Mouse (Mus musculus): ENCODE data around the gene Itgav. TPM values are rescaled to one million over a fixed set of nuclear protein-coding genes. Genes with fewer than 3 reads are reported as not detected.

The Itgav gene
- polyA plus RNA-seq, 2 experiments, result 4.1 to 11.2 TPM

DNA sequence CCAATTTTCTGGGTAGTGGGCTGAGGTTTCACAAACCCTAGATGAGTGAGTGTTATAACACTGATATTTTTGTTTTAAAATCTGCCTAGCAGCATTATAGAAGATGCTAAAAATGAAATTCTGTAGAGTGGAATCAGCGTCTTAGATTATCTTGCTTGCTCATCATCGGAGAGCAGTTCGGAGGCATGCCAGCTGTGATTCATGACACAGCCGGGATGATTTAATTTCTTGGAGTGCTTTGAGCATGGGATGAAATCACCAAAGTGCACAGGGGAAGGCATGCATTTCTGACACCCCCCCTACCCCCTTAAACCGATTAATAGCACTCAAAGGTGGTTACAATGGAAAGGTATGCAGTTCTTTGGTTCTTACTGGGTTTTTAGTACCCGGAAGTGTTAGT is 89.8 kb downstream of the Itgav start:
- Histone ChIP-seq H3K4me1 (replicated peaks; ENCODE audit: control insufficient read depth in 2 of 2, insufficient read depth in 2 of 2, low read length in 1 of 2) (no peaks in the 10 kb centered on the region), H3K4me2 (ENCODE audit: low read depth) (no peak overlapping the region), H3K9me3 (ENCODE audit: control insufficient read depth, low read length) (no peaks in the 10 kb centered on the region), H3K27me3 (ENCODE audit: control insufficient read depth, insufficient read depth, low read length) (peaks cover 34% of the 10 kb centered on the region), H3K36me3 (replicated peaks; ENCODE audit: control insufficient read depth, insufficient read depth, low read depth) (no peaks in the 10 kb centered on the region), H3K27ac (no peak overlapping the region), H3K9ac (replicated peaks) (no peak overlapping the region), H3K4me3 (ENCODE audit: insufficient read depth in 1 of 2, low read depth in 2 of 2, low read length in 2 of 2) (no peak overlapping the region)
- 58% methylated on average over 6 of the region's 6 CpGs for WGBS (ENCODE audit: insufficient replicate concordance)
- no peak for ATAC-seq (ENCODE audit: insufficient read depth)
- DNase-seq (ENCODE audit: low read depth in 3 of 3, low spot score in 3 of 3), result no peak
- TF ChIP-seq CTCF (IDR thresholded peaks at IDR 0.05; ENCODE audit: low read depth) (no peak), EP300 (IDR thresholded peaks at IDR 0.05; ENCODE audit: low read depth) (no peak)

DNA sequence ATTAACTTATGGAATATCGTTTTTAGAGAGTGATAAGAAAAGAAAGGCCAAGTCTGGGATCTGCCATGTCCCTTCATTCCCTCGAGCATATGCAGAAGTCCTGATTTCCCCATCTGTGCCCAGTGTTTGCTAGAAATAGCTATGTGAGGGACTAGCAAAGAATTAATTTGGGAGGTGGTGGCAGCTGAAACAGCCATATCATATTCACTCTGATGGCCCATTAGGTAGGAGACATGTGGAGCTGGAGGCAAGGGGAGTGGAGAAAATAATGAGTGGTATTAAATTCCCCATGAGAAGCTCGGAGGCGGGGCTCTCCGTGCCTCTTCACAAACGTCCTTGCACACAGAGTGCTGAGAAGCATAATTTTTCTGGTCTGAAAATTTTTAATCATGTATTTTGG is 92.0 kb downstream of the Itgav start:
- Histone ChIP-seq H3K9ac (replicated peaks) (no peak overlapping the region), H3K4me1 (replicated peaks; ENCODE audit: control insufficient read depth in 2 of 2, insufficient read depth in 2 of 2, low read length in 1 of 2) (no peaks in the 10 kb centered on the region), H3K36me3 (replicated peaks; ENCODE audit: control insufficient read depth, insufficient read depth, low read depth) (no peaks in the 10 kb centered on the region), H3K4me3 (ENCODE audit: insufficient read depth in 1 of 2, low read depth in 2 of 2, low read length in 2 of 2) (no peak overlapping the region), H3K27ac (no peak overlapping the region), H3K27me3 (ENCODE audit: control insufficient read depth, insufficient read depth, low read length) (peaks cover 34% of the 10 kb centered on the region), H3K9me3 (ENCODE audit: control insufficient read depth, low read length) (no peaks in the 10 kb centered on the region), H3K4me2 (ENCODE audit: low read depth) (no peak overlapping the region)
- no peak for ATAC-seq (ENCODE audit: insufficient read depth)
- no peak for DNase-seq (ENCODE audit: low read depth in 3 of 3, low spot score in 3 of 3)
- TF ChIP-seq CTCF (IDR thresholded peaks at IDR 0.05; ENCODE audit: low read depth) (no peak), EP300 (IDR thresholded peaks at IDR 0.05; ENCODE audit: low read depth) (no peak)
- WGBS (ENCODE audit: insufficient replicate concordance), result 60% methylated on average over 6 of the region's 6 CpGs

DNA sequence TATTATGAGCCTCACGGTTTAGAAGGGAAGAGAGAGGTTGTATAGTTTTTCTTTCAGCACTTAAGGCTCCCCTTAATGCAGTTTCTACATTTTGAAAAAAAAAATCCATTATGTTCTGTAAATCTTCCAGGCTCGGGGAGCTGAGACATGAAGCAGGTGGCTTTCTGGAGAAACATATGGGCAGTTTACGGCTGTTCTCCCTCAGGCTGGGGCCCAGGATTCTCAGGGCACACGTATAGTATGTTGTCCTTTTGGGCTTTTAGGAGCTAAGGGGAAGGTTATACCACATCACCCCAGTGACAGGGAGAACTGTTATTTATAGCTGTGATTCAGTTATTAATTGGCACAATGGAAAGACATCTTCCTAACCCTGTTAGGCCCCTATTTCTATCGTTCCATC is 101.0 kb downstream of the Itgav start:
- Histone ChIP-seq H3K27me3 (ENCODE audit: control insufficient read depth, insufficient read depth, low read length) (no peaks in the 10 kb centered on the region), H3K4me2 (ENCODE audit: low read depth) (no peak overlapping the region), H3K27ac (no peak overlapping the region), H3K4me3 (ENCODE audit: insufficient read depth in 1 of 2, low read depth in 2 of 2, low read length in 2 of 2) (no peak overlapping the region), H3K9me3 (ENCODE audit: control insufficient read depth, low read length) (no peaks in the 10 kb centered on the region), H3K4me1 (replicated peaks; ENCODE audit: control insufficient read depth in 2 of 2, insufficient read depth in 2 of 2, low read length in 1 of 2) (no peaks in the 10 kb centered on the region), H3K36me3 (replicated peaks; ENCODE audit: control insufficient read depth, insufficient read depth, low read depth) (no peaks in the 10 kb centered on the region), H3K9ac (replicated peaks) (no peak overlapping the region)
- 45% methylated on average over 5 of the region's 5 CpGs for WGBS (ENCODE audit: insufficient replicate concordance)
- DNase-seq (ENCODE audit: low read depth in 3 of 3, low spot score in 3 of 3), result no peak
- ATAC-seq (ENCODE audit: insufficient read depth), result no peak
- TF ChIP-seq EP300 (IDR thresholded peaks at IDR 0.05; ENCODE audit: low read depth) (no peak), CTCF (IDR thresholded peaks at IDR 0.05; ENCODE audit: low read depth) (no peak)

DNA sequence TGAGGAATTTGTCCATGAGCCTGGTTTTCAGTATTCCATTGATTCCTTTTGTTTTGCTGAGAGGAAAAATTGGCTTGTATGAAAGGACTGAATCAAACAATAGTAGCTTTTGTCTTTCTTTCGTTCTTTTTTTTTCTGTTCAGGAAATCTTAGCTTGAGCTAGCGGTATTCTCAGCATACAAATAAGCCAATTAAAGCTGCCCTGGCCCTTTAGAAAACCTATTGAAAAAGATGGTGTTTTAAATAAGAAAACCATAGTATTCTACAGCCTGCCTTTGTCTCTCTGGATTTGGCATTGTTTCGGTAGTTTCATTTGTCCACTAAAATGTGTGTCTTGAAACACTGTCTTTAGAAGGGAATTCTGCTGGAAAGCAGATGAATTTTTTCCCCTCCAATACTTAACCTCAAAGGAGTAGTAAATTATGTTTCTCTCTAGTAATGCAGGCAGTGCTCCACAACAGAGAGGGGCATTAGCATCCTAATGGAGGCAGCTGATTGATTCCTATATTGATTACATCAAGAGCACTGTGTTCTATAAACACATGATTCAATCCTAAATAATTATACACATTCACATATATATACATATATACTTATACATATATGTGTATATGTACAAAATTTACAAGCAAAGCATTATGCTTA is 104.8 kb downstream of the Itgav start:
- ATAC-seq (ENCODE audit: insufficient read depth), result no peak
- no peaks in the 10 kb centered on the region for H3K9me3 ChIP-seq (ENCODE audit: control insufficient read depth, low read length)

DNA sequence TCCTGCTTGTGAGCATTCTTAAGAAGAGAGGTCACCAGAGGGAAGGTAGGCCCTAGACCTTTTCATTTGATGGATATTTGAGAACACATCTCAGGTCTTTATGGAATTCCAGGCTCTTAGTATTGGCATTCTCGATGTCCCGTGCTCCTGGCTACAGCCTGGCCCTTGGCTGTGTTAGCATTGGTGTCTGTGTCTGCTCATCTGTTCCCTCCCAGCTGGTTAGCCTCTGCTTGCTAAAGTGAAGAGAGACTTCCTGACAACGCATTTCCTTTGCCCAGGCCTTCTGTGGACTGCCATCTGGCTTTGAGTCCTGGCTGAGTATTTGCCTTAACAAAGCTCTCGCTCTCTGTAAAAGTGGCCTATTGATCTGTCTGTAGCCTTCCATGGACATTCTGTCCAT is 108.7 kb downstream of the Itgav start:
- Histone ChIP-seq H3K9ac (replicated peaks) (no peak overlapping the region), H3K4me2 (ENCODE audit: low read depth) (no peak overlapping the region), H3K27me3 (ENCODE audit: control insufficient read depth, insufficient read depth, low read length) (no peaks in the 10 kb centered on the region), H3K4me1 (replicated peaks; ENCODE audit: control insufficient read depth in 2 of 2, insufficient read depth in 2 of 2, low read length in 1 of 2) (no peaks in the 10 kb centered on the region), H3K27ac (no peak overlapping the region), H3K4me3 (ENCODE audit: insufficient read depth in 1 of 2, low read depth in 2 of 2, low read length in 2 of 2) (no peak overlapping the region), H3K36me3 (replicated peaks; ENCODE audit: control insufficient read depth, insufficient read depth, low read depth) (no peaks in the 10 kb centered on the region), H3K9me3 (ENCODE audit: control insufficient read depth, low read length) (no peaks in the 10 kb centered on the region)
- ATAC-seq (ENCODE audit: insufficient read depth) (no peak), DNase-seq (ENCODE audit: low read depth in 3 of 3, low spot score in 3 of 3) (no peak)
- WGBS (ENCODE audit: insufficient replicate concordance), result 56% methylated on average over 4 of the region's 4 CpGs
- no peak for TF ChIP-seq EP300 (IDR thresholded peaks at IDR 0.05; ENCODE audit: low read depth)
- TF ChIP-seq CTCF (IDR thresholded peaks at IDR 0.05; ENCODE audit: low read depth), result no peak

More for the DNA sequence above, 104.8 kb downstream of the Itgav start:
- no peaks in the 10 kb centered on the region for H3K27me3 ChIP-seq (ENCODE audit: control insufficient read depth, insufficient read depth, low read length)
- TF ChIP-seq CTCF (IDR thresholded peaks at IDR 0.05; ENCODE audit: low read depth), result no peak
- TF ChIP-seq EP300 (IDR thresholded peaks at IDR 0.05; ENCODE audit: low read depth), result no peak
- H3K4me3 ChIP-seq (ENCODE audit: insufficient read depth in 1 of 2, low read depth in 2 of 2, low read length in 2 of 2), result no peak overlapping the region
- H3K4me2 ChIP-seq (ENCODE audit: low read depth), result no peak overlapping the region
- DNase-seq (ENCODE audit: low read depth in 3 of 3, low spot score in 3 of 3), result no peak
- H3K9ac ChIP-seq (replicated peaks), result no peak overlapping the region
- H3K36me3 ChIP-seq (replicated peaks; ENCODE audit: control insufficient read depth, insufficient read depth, low read depth), result no peaks in the 10 kb centered on the region
- H3K4me1 ChIP-seq (replicated peaks; ENCODE audit: control insufficient read depth in 2 of 2, insufficient read depth in 2 of 2, low read length in 1 of 2), result no peaks in the 10 kb centered on the region
- no peak overlapping the region for H3K27ac ChIP-seq
- 56% methylated on average over 3 of the region's 3 CpGs for WGBS (ENCODE audit: insufficient replicate concordance)
